Mouse (Mus musculus): ENCODE results near the gene Chl1.

The Chl1 gene

GRCm38 (mm10) chr6:103543753-103544152 lies 33.4 kb downstream of the Chl1 start:
- DNase-seq = no peak

GRCm38 (mm10) chr6:103546314-103546713 lies 35.9 kb downstream of the Chl1 start:
- no peak for DNase-seq

GRCm38 (mm10) chr6:103549929-103550328 lies 39.5 kb downstream of the Chl1 start:
- no peak for DNase-seq

DNA sequence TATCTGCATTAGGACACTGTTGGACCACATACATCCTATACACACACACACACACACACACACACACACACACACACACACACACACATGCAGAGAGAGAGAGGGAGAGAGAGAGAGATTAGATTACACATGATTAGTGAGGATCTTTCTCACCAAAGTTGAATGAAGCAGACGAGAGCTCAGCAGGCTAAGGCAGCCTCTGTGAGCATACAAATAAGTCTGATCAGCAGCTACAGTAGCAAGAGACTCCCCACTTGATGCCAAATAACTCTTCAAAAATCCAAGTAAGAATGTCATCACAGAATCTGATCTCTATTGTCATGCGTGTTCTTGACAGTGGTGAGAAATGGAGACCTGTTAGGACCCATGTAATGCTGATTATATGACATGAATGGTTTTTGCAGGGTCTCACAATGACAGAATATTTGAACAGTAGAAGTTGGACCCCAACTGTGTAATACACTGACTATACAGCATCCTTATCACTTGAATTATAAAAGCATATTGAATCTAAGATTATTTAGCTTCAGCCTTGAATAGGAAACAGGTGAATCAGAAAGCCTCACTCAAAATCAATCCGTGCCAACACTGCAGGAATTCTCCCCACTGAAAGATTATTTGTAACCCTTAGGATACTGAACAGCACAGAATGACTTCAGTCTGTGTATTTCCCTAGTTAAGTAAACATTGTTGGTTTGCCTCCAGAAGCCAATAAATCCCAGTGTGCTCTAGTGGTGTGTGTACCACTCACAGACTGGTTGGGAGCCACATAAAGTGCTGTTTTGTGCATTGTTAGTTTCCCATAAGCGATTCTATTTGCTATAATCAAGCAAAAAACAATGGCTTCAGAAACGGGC lies 47.9 kb downstream of the Chl1 start:
- no peak for DNase-seq

DNA sequence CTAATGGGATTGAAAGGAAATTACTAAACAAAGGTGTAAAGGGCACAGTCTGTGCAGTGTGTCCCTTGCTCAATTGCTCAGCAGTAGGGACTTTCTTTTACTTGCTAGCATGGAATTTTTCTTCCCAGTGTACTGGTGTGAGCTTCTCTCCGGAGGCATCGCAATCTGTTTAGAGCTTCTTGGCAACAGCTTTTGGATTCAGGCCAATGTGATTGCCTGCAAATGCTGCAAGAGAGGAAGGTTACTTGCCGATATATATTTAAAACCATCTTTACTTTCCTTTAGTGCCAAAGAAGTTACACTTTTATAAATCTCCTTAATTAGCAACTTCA lies 48.5 kb downstream of the Chl1 start:
- DNase-seq = peak; percentile 86

- DNase-seq = no peak
Measured at GRCm38 (mm10) chr6:103559344-103559743, 49.0 kb downstream of the Chl1 start.

DNA sequence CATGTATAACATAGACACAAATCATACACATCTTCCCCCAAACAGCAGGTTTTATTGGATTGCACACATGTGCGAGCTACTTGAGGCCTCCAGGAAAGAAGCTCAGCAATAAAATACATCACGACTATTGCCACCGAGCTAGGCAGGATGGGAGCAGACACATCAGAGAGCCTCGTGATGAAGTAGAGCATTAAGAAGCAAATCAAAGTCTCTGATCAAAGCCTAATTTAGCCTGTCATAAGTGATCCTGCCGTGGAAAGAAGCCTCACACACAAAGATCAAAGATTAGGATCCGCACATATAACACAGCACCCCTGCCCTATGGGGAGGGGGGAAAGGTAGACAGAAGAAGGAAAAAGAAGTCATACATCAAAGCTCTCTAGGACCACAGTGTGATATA lies 54.4 kb downstream of the Chl1 start:
- DNase-seq = no peak

GRCm38 (mm10) chr6:103567247-103567646 lies 56.9 kb downstream of the Chl1 start:
- DNase-seq = no peak

DNA sequence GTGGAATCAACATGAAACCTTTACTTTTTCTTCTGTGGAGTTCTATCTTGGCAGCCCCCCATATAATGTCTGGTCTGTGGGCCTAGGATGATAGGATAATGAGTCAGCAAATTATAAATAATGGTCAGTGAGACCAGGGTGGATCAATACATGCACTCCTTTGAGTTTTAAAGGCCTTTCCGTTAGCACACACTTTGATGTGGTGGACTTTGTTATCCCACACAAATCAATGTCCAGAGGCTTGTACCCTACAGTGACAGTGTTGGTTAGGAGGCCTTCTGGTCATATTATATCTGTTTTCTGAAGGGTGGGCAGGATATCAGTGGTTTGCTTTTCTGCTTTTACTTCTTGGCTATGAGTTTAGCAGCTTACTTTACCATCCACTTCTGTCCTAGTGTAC lies 62.3 kb downstream of the Chl1 start:
- no peak for DNase-seq

GRCm38 (mm10) chr6:103584224-103584623 lies 73.8 kb downstream of the Chl1 start:
- no peak for DNase-seq

DNA sequence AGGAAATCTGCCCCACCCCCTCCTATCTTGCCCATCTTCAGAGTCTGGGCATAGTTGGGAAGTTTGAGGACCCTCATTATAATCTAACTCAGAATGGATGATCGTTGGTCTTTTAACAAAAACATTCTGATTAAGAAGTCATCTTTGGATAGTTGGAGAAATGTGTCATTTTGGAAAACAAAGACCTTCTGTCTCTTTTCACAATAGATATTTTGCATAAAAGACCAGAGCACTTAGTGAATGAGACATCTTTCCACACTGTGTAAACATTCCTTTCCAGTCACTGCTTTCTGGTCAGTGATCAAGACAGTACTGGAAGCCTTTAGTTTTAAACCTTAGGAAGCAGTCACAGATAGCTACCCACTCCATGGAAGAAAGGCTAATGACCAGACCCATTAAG lies 75.3 kb downstream of the Chl1 start:
- DNase-seq = no peak

DNA sequence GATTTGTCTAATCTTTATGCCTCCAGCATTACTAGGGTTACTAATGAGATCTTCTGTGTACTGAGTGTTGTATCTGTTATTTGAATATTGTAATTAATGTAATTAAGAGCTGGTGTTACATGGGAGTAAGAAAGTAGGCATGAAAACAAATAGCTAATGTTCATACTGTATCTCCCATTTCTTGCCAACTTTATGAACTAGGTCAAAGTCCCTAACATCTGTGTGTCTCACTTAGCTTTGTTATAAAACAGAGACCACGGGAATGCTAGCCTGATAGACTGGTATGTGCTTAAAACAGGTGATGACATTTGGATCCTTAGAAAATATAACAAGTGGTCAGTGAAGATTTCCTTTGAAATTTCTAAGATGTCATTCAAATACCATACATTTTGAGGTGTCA lies 75.7 kb downstream of the Chl1 start:
- DNase-seq = no peak

DNA sequence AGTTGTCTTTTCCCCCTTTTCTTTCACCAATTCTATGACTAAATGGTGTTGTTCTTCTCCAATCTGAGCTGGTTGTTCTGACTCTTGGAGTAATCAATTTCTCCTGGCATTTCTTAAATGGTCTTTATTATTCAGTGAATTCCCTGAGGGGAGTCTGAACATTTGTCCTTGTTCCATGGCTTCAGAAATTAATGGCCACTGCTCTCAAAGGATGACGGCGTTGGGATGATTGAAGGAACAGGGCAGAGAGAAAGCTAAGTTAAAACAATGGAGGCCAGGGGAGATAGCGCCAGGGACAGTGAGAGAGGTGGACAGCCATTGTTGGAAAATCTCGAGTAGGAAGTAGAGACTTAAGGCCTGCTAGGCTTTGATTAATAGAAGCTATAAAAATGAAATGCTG lies 91.7 kb downstream of the Chl1 start:
- DNase-seq = no peak

- DNase-seq = no peak
Measured at GRCm38 (mm10) chr6:103610656-103611055, 100.3 kb downstream of the Chl1 start.

GRCm38 (mm10) chr6:103612626-103613025 lies 102.2 kb downstream of the Chl1 start:
- DNase-seq = no peak

GRCm38 (mm10) chr6:103613714-103614113 lies 103.3 kb downstream of the Chl1 start:
- DNase-seq = no peak

DNA sequence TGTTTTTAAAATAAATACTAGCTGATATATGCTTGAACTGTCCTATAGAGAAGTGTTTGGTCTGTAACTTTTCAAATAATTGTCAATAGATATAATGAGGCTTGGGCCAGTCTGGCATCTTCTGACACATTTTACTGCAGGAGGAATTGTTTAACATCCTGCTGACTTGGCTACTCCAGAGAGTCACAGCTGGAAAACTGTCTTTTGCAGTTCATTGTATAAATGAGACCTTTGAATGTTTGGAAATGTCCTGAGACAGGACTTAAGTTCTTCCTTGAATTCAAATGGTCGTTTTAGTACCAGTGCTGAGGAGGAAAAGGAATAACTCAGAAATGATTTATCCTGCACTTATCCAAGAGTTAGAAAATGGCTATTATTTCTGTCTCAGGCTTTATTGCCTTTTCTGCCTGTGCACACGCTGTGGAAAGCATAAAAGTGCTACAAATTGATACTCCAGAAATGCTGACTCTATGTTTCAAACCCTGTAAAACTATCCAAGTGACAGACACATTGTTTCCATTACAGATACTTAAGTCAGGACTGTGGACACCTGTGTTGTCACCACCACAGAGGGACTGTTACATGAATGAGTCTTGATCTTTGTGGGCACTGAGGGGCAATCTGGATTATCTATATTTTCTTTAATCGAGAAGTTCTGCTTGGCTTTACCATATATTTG lies 105.7 kb downstream of the Chl1 start:
- DNase-seq = no peak

DNA sequence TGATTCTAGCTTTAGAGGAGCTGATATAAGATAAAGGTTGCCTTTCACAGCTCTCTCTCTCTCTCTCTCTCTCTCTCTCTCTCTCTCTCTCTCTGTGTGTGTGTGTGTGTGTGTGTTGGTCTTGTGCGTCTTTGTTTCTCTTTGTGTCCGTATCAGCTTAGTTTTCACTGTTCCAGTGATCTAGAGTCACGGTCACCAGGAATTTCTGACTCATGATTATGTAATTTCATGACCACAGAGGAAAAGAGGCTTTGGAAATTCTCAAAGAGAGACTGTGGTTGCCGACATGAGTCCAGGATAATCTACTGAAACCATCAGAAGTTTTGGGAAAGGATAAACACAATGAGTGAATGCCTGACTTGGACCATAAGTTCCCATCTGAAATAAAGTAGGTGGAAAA lies 110.5 kb downstream of the Chl1 start:
- DNase-seq = no peak

DNA sequence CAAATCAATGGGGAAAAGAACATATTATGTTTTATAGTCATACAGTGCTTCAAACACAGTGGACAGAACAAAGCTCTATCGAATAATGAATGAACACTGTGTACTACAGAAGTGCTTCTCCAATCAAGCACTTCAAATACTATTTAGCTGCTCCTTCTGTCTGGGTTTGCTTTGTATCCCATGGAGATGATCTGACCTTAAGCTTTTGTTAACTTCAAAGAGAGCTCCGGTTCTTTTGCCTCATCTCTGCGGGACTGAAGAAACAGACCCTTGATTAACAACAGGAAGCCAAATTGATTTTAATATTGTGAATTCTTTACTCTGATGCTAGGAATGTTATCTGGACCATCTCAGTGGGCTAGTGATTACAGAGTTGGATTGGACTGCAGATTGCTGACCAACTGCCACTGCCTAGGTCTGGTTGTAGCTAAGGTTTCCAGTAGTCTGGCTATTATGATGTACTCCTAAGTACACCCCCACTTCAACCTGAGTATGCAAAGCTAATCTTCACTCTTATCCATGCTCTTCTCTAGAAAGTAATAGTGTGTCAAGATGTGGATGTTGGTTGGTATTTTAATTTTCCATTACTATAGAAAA lies 111.8 kb downstream of the Chl1 start:
- no peak for DNase-seq

DNA sequence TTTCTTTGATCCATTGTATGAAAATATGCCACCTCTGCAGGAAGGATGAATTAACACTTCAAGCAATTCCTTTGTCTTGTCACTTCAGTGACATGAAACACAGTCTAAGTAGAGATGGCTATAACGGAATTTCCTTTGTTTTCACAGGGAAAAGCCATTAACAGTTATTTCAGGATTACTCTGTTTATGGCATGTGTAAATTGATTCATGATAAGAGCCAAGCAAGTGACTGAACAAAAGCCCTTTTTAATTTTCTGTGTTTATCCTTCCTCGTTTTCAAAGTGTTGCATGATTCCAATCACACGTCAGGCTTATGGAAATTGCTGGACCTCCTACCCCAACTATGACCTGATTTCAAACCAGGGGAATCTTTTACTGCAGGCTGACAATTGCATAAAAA lies 122.5 kb downstream of the Chl1 start:
- DNase-seq = no peak

- no peak for DNase-seq
Measured at GRCm38 (mm10) chr6:103656778-103657177, 146.4 kb downstream of the Chl1 start.

- DNase-seq = peak; percentile 32
Measured at GRCm38 (mm10) chr6:103659173-103659572, 148.8 kb downstream of the Chl1 start.

DNA sequence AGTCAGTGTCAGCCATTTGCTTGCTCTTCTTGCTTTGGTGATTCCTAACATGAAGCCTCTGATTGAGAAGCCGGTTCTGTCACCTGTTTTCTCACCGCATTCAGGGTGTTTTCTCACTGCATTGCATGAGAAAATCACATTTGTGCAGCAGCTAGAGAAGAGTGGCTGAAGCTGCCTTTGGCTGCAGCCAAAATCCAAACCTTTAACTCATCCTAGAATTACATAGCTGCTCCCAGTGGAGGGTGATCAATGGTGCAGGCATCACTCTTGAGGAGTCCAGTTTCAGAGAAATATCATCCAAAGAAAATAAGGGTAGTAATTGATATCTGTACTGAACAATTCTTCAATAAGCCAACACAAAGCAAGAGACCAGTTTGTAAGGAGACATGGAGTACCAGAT lies 154.8 kb downstream of the Chl1 start:
- DNase-seq = no peak

DNA sequence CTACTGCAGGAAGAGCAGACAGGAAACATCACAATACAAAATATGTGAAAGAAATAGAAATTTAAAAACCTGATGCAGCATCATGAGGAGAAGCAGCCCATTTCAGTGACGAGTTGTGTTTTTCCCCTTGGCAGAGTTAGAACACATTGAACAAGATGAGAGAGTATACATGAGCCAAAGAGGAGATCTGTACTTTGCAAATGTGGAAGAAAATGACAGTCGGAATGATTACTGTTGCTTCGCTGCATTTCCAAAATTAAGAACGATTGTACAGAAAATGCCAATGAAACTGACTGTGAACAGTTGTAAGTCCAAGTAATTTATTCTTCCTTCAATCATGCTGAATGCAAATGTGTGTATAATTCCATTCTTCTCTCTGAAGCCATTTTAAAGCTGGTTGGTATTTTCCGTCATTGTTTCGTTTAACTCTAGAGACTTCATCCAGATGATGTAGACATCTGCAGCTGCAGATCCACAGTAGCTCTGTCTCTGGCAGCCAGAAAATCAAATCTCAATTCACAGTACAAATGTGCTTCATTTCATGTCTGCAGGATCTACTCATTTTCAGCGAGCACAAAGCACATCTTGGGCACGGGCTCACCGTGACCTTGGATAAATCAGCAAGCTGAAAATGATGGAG lies 155.4 kb downstream of the Chl1 start:
- no peak for DNase-seq
